Mouse (Mus musculus) right cerebral cortex, postnatal 36 days (tissue): ENCODE data around the gene Gm20671.
"Not testable (repeated sequence)": the region's sequence is repeated elsewhere in the genome, so short reads cannot be mapped to it uniquely, and the experiment has no call there.

Experiments
- DNase-seq, 2 experiments: peaks; one replicate each; pipeline ENCODE4 v3.0.0; 2022; ENCODE audit warnings: low spot score in 2 of 2, mixed read lengths in 1 of 2

Gene Gm20671

DNA sequence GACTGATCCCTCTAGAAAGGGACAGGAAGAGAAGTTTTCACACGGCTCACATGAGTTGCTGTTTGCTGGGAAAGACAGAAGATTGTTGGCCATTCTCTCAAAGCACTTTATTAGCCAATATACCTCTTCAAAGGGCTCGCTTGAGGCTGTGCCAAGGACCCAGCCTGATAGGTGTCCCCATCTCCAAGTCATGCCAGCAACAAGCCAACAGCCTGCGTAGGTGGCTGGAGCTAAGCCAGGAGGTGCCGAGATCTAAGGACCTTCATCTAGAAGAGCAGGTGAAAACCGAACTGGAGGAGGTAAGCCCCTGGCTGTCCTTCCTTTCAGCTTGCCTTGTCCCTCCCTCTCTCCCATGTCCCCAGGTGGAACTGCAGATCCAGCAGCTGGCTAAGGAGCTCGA, 91.1 kb downstream of the Gm20671 start:
- no peak for DNase-seq

DNA sequence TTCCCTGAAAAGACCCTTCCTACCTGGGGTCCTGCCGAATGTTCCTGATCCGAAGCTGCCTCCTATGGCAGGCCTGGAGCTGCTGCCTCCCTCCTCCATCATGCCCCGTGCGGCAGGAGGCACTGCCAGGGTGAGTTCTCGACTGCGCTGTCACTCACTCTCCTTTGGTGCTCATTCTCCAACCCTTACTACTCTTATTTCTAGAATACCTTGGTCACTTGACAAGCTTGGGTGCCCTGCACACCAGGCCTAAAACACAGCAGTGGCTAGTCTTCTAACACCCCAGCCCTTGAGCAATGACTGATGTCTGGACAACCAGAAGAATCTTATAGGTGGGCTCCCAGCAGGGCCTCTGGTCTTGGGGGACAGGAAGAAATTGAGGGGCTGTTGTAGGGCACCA, 93.0 kb downstream of the Gm20671 start:
- not testable (repeated sequence) for DNase-seq

DNA sequence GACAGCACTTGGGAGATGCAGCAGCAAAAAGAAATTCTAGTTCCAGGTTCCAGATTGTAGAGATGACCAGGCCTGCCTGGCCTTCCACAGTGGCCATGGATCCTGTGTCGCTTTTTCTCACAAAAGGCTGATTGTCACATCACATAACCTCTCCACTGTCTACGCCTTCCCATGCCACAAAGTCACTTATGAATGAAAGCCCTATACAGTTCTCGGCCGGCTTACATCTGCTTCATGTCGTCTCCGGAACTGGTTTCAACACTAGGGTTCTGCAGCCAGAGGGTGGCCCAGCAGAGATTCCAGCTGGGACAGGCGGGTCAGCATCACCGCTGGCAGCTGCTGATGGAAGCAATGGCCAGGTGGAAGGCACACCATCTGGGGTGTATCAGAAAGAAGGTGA, 98.1 kb downstream of the Gm20671 start:
- no peak for DNase-seq

DNA sequence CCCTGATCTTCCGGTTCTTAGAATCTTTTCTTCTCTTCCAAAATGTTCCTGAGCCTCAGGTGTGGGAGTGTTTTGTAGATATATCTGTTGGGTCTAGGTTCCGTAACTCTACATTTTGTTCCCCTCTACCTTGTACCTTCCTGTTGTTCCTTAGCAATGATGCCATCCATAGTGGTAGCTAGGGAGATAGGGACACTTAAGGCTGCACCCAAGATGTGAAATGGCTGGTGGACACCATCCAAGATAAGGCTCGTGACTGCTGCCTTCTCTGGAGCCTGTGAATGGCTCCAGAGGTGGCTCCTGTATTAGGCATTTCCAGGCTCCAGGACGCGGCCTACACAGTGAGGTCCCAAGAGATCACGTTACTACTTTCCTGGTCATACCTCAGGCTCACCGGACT, 98.6 kb downstream of the Gm20671 start:
- no peak for DNase-seq

DNA sequence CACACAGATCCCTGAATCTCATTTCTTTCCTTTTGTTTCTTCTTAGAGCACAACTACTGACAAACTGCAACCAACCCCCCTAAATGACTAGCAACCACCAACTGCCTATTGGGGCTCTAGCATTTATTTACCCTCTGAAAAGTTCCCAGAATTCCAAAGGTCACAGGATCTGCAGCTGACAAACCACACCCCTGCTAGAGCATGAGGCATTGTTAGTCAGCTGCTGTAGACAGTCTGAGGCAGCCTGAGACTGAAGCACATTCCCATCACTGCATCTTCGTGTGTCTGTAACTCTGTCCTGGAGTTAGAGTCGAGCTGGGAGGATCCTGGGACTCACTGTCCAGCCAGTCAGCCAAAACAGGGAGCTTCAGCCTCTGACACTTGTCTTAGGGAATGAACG, 101.5 kb downstream of the Gm20671 start:
- not testable (repeated sequence) for DNase-seq

DNA sequence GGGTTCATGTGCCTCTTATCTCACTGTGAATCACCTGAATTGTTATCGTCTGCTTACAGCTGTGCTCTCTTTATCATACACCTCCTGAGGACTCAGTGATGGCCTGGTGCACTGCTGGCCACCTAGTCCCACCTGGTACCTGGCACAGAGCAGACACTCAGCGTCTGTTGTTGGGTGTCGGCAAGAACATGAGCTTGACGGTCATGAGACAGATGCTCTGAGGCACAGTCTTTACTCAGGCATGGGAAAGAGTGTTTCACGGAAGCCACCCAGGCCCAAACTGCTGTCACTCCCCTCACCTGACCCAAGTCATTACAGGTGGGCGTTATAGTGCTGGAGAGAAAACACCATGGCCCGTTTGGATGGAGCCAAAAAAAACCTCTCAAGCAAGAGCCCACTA, 102.9 kb downstream of the Gm20671 start:
- no peak for DNase-seq

DNA sequence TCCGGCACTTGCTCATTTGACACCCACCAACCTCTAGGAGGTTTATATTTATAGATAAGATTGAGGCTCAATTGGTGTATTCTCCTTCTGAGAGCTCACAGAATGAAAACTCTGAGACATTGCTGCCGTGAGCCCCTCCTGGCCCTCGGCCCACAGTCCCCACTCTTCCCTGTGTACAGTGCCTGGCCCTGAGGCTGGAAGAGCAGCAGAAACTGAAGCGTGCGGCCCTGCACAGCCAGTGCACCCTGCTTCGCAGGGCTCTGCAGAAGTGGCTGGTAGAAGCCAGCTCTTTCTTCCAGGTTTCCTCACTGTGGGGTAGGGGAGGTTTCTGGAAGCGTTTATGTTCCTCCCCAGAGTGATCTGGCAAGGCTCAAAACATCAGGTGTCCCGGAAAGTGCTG, 104.2 kb downstream of the Gm20671 start:
- not testable (repeated sequence) for DNase-seq

DNA sequence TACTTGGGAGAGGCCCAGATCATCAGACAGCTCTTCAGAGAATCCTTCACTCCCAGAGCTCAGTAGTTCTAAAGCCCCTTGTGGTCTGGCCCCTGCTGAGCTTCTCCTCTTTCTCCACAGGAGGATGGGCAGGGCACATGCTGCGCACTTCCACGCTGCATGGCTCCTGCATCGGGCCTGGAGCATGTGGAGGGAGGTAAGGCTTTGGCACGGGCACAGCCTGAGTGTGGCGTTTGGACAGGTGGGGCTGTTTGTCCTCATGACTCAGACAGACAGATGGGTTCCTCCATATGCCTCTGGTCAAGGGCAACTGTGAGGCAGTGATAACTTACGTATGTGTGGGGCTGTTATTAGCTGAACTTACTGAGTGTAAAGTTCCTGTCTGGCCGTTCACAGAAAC, 104.6 kb downstream of the Gm20671 start:
- no peak for DNase-seq

DNA sequence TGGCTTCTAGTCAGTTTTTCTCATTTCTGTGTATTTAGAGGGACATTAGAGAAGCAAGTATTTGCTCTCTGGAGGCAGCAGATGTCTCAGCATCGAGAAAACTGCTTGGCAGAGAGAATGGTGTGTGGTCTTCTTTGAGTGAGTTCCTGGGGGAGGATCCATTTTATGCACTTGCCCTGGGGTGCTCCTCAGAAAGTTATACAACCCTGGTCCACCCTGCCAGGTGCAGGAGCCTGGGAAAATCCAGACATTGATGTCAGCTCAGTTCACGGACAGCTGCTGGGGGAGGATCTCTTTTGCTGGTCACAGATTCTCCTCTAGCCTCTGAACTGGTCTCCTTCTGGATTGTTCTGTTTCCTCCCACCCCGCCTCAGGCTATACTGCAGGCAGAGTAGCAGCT, 105.6 kb downstream of the Gm20671 start:
- no peak for DNase-seq

DNA sequence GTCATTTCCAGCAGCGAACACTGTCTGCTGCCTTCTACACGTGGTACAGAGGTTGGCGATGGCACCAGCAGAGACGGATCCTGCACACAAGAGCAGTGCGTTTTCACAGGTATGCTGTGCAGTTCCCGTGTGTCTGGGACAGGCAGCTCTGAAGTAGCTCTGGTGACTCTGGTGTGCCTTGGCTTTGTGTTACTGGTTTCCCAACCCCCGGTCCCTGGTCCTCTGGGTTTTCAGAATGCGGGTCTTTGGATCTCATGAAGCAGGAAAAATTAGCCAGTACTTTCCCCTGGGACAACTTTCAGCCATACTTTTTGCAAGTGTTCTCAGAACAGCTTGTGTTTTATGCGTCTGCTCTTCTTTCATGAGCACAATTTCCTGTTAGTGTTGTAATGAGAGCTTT, 106.5 kb downstream of the Gm20671 start:
- DNase-seq, result no peak

DNA sequence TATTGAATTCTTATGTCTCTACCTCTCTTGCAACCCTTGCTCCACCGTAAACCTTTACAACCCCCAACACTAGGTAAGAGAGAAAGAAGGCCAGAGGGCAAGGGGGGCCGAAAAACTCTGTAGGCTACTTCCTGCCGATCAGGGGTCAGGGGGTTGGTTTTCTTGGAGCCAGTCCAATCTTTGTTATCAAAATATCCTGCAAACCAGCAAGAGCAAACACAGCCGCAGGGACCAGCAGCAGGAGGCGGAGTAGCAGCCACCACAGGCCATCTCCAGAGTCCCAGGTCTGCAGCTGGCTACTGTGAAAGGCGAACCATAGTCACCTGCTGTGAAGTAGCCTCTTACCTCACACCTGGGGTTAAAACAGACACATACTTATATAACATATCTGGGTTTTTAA, 108.0 kb downstream of the Gm20671 start:
- DNase-seq, result no peak

DNA sequence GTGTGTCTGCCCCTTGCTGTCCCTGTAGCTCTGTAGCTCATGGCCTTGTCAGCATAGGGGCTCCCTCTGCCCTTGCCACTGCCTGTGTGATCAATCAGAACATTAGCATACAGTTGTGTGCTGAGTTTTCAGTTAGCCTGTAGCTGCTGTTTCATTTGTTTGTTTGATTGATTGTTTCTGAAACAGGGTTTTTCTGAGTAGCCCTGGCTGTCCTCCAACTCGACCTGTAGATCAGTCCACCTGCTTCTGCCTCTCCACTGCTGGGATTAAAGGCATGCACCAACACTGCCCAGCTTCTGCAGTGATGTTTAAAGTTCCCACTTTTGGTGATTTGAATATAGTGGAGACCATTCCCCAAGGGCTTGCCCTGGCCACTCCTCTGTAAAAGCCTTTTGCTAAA, 109.2 kb downstream of the Gm20671 start:
- DNase-seq, result no peak

DNA sequence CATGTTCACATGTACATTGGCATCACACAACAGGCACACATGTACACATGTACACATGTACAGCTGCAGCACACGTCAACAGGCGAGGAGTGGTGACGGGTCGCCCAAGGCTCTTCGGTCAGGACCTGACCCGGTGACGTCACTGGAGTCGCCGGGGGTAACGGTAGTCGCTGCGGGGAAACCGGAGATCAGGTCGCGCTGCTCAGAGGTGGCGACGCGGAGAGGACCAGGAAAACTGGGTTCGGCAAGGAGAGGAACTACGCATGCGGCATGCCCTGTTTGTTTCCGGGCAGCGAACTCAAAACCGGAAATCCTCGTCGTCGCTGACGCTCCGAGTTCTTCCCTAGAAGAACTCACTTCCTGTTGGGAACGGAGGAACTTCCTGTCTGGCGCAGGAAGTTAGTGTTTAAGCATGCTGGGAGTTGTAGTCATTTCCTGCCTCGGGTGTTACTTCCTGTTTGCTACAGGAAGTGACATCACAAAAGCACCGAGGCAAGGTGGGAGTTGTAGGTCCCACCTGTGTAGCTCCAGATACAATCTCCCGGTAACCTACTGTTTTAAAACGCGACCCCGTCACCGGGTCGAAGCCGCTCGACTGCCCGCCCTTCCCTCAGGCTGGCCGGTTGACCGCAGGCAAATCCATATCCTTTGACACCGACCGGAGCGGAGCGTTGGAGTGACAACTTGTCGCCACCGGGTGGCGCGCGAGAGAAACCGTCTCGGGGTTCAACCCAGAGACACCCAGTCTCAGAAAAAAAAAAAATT, 113.0 kb downstream of the Gm20671 start:
- peak; percentile 83 to 92 for DNase-seq

DNA sequence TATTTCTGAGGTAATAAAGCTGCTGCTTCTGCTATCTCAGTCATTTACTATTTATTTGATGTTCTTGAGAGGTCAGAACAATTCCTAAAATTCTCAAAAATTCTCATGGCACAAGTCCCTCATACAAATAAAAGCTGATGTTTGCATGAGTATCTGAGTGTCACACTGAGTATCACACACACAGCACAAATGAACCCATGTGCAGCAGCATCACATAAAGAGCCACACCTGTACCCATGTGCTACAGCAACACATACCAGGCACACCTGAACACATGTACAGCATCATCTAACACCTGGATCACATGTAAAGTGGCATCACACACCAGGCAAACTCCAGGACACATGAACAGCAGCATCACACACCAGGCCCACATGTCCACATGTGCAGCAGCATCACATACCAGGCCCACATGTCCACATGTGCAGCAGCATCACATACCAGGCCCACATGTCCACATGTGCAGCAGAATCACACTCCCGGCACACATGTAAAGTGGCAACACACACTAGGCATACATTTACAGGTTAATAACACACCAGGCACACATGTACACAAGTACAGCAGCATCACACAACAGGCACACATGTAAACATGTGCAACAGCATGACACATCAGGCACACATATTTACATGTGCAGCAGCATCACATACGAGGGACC, 113.7 kb downstream of the Gm20671 start:
- no peak for DNase-seq

DNA sequence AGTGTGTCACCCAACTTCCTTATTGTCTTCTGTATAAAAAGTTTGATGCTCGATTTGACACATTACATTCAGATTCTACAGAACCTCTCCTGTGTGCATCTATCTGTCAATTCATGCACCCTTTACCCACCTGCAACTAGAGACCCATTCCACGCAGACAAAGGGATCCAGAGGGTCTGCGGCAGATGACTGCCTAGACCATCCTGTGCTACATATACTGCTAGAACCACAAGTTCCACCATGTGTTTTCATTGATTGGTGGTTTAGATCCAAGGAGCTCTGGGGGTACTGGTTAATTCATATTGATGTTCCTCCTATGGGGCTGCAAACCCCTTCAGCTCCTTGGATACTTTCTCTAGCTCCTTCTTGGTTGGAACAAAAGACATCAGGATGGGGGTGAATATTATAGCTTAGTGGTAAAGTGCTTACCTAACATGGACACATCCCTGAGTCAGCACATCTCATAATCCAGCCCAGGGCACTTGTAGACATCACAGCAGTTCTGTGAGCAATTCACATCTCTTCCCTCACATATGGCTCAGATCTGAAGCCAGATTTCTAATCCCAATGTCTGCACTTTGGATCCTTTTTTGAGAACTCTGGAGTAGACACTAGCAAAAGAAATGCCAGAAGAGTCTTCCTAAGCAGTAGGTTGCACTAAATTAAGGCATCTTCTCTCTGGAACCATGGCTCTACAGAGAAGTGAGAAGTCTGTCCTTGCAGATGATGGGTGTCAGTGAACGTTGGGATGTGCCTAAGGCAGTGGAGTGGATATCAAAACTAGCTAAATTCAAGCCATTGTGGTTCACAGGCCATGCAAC, 114.5 kb downstream of the Gm20671 start:
- DNase-seq, result no peak

DNA sequence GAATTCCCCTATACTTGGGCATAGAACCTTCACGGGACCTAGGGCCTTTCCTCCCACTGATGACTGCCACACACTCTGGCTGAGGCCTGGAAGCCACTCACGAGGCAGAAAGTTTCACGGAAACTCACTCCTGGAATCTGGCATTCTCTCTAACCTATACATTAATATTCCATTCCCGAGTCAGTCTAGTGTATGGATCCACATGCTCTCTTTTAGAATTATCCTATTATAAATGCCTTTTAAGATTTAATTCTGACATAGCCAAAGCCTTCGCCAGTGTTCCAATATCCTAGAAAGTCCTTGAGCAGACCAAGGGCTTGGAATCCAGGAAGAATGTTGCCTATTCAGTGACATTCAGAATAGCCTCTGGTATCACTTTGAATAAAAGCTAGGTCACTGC, 115.4 kb downstream of the Gm20671 start:
- no peak for DNase-seq

DNA sequence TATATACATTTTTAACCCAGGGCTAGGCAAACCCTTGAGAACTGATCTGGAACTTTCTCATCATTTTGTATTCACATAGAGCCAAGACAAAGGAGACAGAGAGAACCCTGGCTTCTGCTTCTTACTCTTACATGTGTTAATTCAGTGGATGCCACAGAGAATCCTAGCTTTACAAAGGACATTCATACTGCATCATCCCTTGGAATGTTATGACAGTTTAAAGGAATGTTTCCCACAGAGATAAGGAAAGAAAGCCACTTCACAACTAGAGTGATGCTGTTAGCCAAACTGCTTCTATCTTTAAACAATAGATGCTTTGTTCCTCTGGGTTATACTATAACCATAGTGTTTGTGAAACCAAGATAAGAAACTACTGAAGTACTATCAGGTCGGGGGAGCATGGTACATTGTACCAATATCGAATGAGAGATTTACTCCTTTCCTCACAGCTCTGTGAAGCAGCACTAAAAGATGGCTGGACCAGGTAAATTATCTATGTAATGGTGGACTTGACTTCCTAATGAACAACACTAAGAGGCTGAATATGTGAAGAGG, 120.6 kb downstream of the Gm20671 start:
- DNase-seq, result no peak

DNA sequence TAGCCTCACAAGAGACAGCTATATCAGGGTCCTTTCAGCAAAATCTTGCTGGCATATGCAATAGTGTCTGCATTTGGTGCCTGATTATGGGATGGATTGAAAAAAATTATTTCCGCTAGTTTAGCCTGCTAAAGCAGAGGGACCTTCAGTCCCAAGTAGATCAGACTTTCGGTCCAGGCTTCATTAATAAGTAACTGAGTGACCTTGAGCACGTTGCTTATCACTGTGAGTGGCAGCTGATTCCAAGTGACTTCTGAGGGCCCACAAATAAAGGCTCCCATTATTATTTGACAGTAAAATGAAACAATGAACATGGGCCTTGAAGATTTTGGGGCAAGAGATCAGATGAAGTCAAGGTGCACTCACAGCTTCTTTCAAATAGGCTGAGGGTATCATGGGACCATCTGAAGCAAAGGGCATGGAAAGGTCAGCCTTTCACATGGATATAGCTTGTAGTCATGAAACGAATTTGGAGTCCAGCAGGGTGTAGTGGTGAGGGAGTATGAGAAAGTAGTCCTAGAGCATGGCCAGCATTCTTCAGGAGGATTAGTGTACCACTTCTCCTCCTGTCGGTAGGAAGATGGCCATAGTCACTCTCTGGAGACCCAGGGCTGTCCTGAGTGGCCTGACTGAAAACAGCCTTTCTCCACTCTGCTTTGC, 129.6 kb downstream of the Gm20671 start:
- no peak for DNase-seq

DNA sequence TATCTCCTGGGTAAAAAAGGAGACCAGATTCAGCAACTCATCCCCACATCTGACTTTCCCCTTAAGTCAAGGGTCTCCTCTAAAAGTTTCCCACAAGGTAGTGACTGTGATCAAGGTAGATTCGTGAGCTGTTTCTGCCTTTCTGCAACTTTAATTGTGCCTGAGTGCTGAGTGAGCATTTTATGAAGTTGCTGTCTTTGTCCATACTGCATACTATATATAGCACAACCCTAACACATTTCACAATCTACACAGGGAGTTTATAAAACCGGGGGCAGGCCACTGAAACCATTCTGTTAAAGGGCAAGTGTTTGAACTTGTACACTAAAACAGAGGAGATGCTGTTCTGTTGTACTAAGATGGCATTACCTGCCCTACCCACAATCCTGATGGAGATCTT, 133.5 kb downstream of the Gm20671 start:
- DNase-seq, result no peak
